Mouse (Mus musculus) small intestine, adult 2 months (tissue): Measurements from ENCODE around the gene Ccdc12. TPM values are rescaled to one million over a fixed set of nuclear protein-coding genes. Genes with fewer than 3 reads are reported as not detected.

Experiments used
- H3K27ac ChIP-seq: fragments of 200-500 bp; 2 replicates; pipeline ENCODE4 v1.5.1; 2012; ENCODE audit warnings: low read depth, low read length, control low read depth, inconsistent platforms; ENCODE audit not compliant: insufficient read depth
- H3K27me3 ChIP-seq: fragments of 200-500 bp; 2 replicates; pipeline ENCODE4 v1.6.1; 2012; ENCODE audit warnings: mild to moderate bottlenecking, moderate library complexity, low read length, inconsistent platforms; ENCODE audit not compliant: control insufficient read depth, insufficient read depth
- H3K36me3 ChIP-seq: fragments of 200-500 bp; 2 replicates; pipeline ENCODE4 v1.6.1; 2012; ENCODE audit warnings: mild to moderate bottlenecking, low read length, control low read depth, inconsistent platforms; ENCODE audit not compliant: control insufficient read depth, insufficient read depth
- H3K4me1 ChIP-seq: fragments of 200-500 bp; 2 replicates; pipeline ENCODE4 v1.6.1; 2012; ENCODE audit warnings: low read length, inconsistent platforms, mixed read lengths; ENCODE audit not compliant: control insufficient read depth, insufficient read depth, insufficient read length
- H3K4me3 ChIP-seq: fragments of 200-500 bp; 2 replicates; pipeline ENCODE4 v1.5.1; 2012; ENCODE audit warnings: low read depth, mild to moderate bottlenecking, control low read depth, inconsistent platforms, low read length, moderate library complexity
- CTCF ChIP-seq: fragments of 200-500 bp; IDR thresholded peaks from 2 replicates; pipeline ENCODE4 v1.5.1; 2012; ENCODE audit warnings: low read depth, mild to moderate bottlenecking, control low read depth, inconsistent platforms, low read length, moderate library complexity, mixed read lengths; ENCODE audit not compliant: insufficient replicate concordance, insufficient read length; ENCODE audit errors: extremely low read depth
- POLR2A ChIP-seq: fragments of 200-500 bp; IDR thresholded peaks from 2 replicates; pipeline ENCODE4 v1.6.1; 2012; ENCODE audit warnings: low read depth, mild to moderate bottlenecking, control low read depth, inconsistent platforms, low read length, moderate library complexity
- WGBS: fragments of 180-500 bp; shearing (Covaris S2); methylation state at CpG from one replicate; pipeline ENCODE4 v1.1.7; 2018; 5-methylcytosine and 5-hydroxymethylcytosine counted together
- polyA plus RNA-seq: library from polyadenylated mRNA; depleted of rRNA; stranded (reverse); fragments of >200 nt; gene quantifications from 2 replicates; pipeline ENCODE4 v1.2.3, GENCODE M21; 2012

Gene Ccdc12
- polyA plus RNA-seq, 1 experiment, result 138 TPM

GRCm38 (mm10) chr9:110716775-110717174 lies 60.5 kb downstream of the Ccdc12 start:
- WGBS, result 47% methylated on average over 4 of the region's 4 CpGs
- H3K4me3 ChIP-seq, result no peak overlapping the region
- no peaks in the 10 kb centered on the region for H3K27me3 ChIP-seq
- H3K27ac ChIP-seq, result no peak overlapping the region
- H3K36me3 ChIP-seq, result peaks cover 15% of the 10 kb centered on the region
- H3K4me1 ChIP-seq, result peaks cover 3% of the 10 kb centered on the region; the same call in 1 of the 2 replicates
- TF ChIP-seq CTCF, result peak; percentile 58; the same call in 1 of the 2 replicates
- TF ChIP-seq POLR2A, result no peak

DNA sequence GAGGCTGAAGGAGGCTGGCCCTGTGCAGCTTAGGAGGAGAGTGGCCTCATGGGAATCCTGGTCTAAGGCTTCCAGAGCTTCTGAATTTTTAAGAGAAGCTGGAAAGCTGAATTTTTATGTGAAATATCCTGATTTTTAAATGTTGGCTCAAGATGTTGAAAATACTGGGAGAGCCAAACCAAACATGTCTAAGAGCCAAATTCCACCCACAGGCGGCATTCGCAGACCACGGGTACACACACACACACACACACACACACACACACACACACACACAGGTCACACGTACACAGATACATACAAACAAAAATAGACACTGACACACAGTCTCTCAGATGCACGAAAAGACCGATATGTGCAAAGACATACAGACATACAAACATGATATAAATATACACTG lies 61.8 kb downstream of the Ccdc12 start:
- WGBS, result 89% methylated on average over 6 of the region's 6 CpGs

GRCm38 (mm10) chr9:110718810-110719209 lies 62.5 kb downstream of the Ccdc12 start:
- Histone ChIP-seq H3K4me1 (no peaks in the 10 kb centered on the region), H3K27me3 (no peaks in the 10 kb centered on the region), H3K36me3 (peaks cover 9% of the 10 kb centered on the region), H3K4me3 (no peak overlapping the region), H3K27ac (no peak overlapping the region)
- TF ChIP-seq CTCF, result no peak
- no peak for TF ChIP-seq POLR2A
- WGBS, result 79% methylated on average over 3 of the region's 3 CpGs

More for the DNA sequence above, 61.8 kb downstream of the Ccdc12 start:
- H3K27ac ChIP-seq, result no peak overlapping the region
- no peaks in the 10 kb centered on the region for H3K27me3 ChIP-seq
- H3K36me3 ChIP-seq, result peaks cover 9% of the 10 kb centered on the region
- TF ChIP-seq POLR2A (no peak), CTCF (no peak)
- H3K4me3 ChIP-seq, result no peak overlapping the region
- H3K4me1 ChIP-seq, result peaks cover under 1% of the 10 kb centered on the region; the same call in 1 of the 2 replicates

- peaks cover 5% of the 10 kb centered on the region for H3K36me3 ChIP-seq
- no peak for TF ChIP-seq CTCF
- TF ChIP-seq POLR2A, result no peak
- H3K4me1 ChIP-seq, result no peaks in the 10 kb centered on the region
- WGBS, result 59% methylated on average over 5 of the region's 5 CpGs
- no peak overlapping the region for H3K4me3 ChIP-seq
- no peaks in the 10 kb centered on the region for H3K27me3 ChIP-seq
- H3K27ac ChIP-seq, result no peak overlapping the region
Measured at GRCm38 (mm10) chr9:110719977-110720376, 63.7 kb downstream of the Ccdc12 start.

DNA sequence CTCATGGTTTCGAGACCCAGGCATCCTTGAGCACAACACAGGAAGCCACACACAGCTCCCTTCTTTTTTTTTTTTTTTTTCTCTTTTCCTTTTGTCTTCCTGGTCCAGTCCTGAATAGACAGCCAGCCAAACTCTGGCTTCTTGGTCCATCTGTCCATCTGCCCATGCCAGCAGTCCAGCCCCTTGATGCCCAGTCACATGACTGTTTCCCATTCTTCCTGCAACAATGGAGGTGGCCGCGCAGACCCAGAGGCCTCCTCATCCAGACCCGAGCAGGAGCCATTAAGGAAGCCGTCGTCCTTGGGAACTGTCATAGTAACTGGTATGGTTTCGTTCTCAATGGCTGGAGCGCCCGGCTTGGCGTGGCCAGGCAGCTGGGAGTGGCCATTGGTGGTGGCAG lies 65.8 kb downstream of the Ccdc12 start:
- Histone ChIP-seq H3K4me3 (no peak overlapping the region), H3K4me1 (no peaks in the 10 kb centered on the region), H3K36me3 (no peaks in the 10 kb centered on the region), H3K27me3 (no peaks in the 10 kb centered on the region; the same call in 1 of the 2 replicates), H3K27ac (no peak overlapping the region)
- TF ChIP-seq CTCF (no peak), POLR2A (no peak)
- 85% methylated on average over 10 of the region's 10 CpGs for WGBS

DNA sequence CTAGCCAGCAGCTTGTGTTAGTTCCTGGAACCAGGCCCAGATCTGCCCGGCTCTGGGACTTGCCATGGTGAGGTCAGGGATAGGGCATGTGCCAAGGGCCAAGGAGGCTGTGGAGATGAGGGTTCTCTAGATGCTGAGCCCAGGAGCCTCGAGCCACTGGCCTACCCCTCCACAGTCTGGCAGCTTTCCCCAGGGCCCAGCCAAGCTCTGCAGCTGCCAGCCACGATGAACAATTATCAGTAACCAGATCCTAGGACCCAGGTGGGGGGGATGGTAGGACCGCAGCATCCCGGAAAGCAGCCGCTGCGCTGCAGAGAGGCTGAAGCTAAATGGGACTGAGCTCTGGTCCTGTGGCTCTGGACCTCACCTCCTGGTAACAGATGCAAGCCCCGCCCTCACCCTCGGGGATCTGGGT lies 69.4 kb downstream of the Ccdc12 start:
- Histone ChIP-seq H3K27me3 (no peaks in the 10 kb centered on the region; the same call in 1 of the 2 replicates), H3K27ac (no peak overlapping the region), H3K4me3 (no peak overlapping the region), H3K36me3 (no peaks in the 10 kb centered on the region), H3K4me1 (no peaks in the 10 kb centered on the region)
- WGBS, result 54% methylated on average over 9 of the region's 9 CpGs
- TF ChIP-seq POLR2A, result no peak
- TF ChIP-seq CTCF, result no peak

- H3K36me3 ChIP-seq, result no peaks in the 10 kb centered on the region
- H3K27me3 ChIP-seq, result no peaks in the 10 kb centered on the region; the same call in 1 of the 2 replicates
- H3K4me1 ChIP-seq, result no peaks in the 10 kb centered on the region
- H3K4me3 ChIP-seq, result no peak overlapping the region
- no peak overlapping the region for H3K27ac ChIP-seq
- 66% methylated on average over 33 of the region's 33 CpGs for WGBS
- TF ChIP-seq CTCF (no peak), POLR2A (no peak)
Measured at GRCm38 (mm10) chr9:110726867-110727266, 70.6 kb downstream of the Ccdc12 start.

- Histone ChIP-seq H3K27me3 (no peaks in the 10 kb centered on the region; the same call in 1 of the 2 replicates), H3K4me1 (peaks cover 6% of the 10 kb centered on the region), H3K36me3 (no peaks in the 10 kb centered on the region), H3K27ac (no peak overlapping the region), H3K4me3 (no peak overlapping the region)
- WGBS, result 14% methylated on average over 8 of the region's 8 CpGs
- no peak for TF ChIP-seq POLR2A
- TF ChIP-seq CTCF, result peak; percentile 59; the same call in 1 of the 2 replicates
Measured at GRCm38 (mm10) chr9:110729841-110730240, 73.5 kb downstream of the Ccdc12 start.
